Mouse (Mus musculus) cerebellum, adult 2 months (tissue): ENCODE data around the gene Cfap74.

Experiments used
- CTCF ChIP-seq: fragments of 200-500 bp; IDR thresholded peaks from 2 replicates; pipeline ENCODE4 v1.5.1; 2011; ENCODE audit warnings: low read depth, mild to moderate bottlenecking, control low read depth, low read length, moderate library complexity, borderline replicate concordance; ENCODE audit not compliant: insufficient read depth
- POLR2A ChIP-seq: fragments of 200-500 bp; IDR thresholded peaks from 2 replicates; pipeline ENCODE4 v1.6.1; 2011; ENCODE audit warnings: low read length, control low read depth, borderline replicate concordance; ENCODE audit not compliant: insufficient read depth

DNA sequence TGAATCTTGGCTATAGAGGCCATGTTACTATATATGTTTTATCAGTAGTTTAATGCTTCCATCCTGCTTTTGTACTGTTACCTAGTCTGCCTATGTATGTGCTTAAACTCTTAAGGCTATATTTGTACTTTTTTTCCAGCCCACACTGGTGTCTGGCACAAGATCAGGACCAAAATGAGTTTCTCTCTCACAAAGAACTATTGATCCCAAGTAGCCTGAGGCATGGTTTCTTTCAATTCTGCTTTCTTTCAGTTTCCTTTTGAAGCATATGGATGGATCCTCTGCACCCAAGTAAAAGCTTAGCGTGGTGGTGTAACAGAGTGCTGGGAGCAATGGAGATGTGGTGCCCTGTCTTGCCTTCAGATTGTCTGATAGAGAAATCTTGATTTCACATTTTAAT is 102.0 kb downstream of the Cfap74 start:
- TF ChIP-seq CTCF (no peak), POLR2A (no peak)
